Mouse (Mus musculus): ENCODE measurements at regions not wholly inside any gene's neighbourhood (a gene's known extent, or its start where the extent isn't known, plus 50 kb on each side); places are given as distances from the start of the nearest gene placed in this dataset.

GRCm38 (mm10) chr4:125231711-125232260 lies 104.1 kb upstream of the Zc3h12a start:
- TF ChIP-seq CTCF (IDR thresholded peaks at IDR 0.05; ENCODE audit: extremely low read depth, insufficient read depth, low read length) (peak; percentile 72), POLR2A (IDR thresholded peaks at IDR 0.05; ENCODE audit: extremely low read depth, insufficient read depth, low read length) (no peak)

Data from cortical plate, adult 2 months (tissue).